Mouse (Mus musculus) forebrain, embryonic 14.5 days (tissue): Measurements from ENCODE around the gene Il2ra. TPM values are rescaled to one million over a fixed set of nuclear protein-coding genes. Genes with fewer than 3 reads are reported as not detected.
"Not testable (repeated sequence)": the region's sequence is repeated elsewhere in the genome, so short reads cannot be mapped to it uniquely, and the experiment has no call there.

Experiments used
- ATAC-seq: fragments of 200-750 bp; cut with Nextera tagmentation; 2 replicates; pipeline ENCODE4 v1.8.0; 2017; ENCODE audit warnings: mild to moderate bottlenecking, moderate library complexity
- DNase-seq: peaks from one replicate; pipeline ENCODE4 v3.0.0-alpha.2; 2015; ENCODE audit warnings: low spot score
- H3K27ac ChIP-seq: fragments of 300-500 bp; sonication (generic); 2 replicates; pipeline ENCODE4 v1.5.1; 2014; ENCODE audit warnings: low read depth, mild to moderate bottlenecking, control low read depth, low read length, moderate library complexity
- H3K27me3 ChIP-seq: fragments of 300-500 bp; sonication (generic); replicated peaks from 2 replicates; pipeline ENCODE4 v1.6.1; 2014; ENCODE audit warnings: low read length, control low read depth, mixed read lengths; ENCODE audit not compliant: control insufficient read depth, insufficient read depth
- H3K36me3 ChIP-seq: fragments of 300-500 bp; sonication (generic); 2 replicates; pipeline ENCODE4 v1.6.1; 2014; ENCODE audit warnings: low read length, control low read depth; ENCODE audit not compliant: control insufficient read depth, insufficient read depth
- H3K4me1 ChIP-seq: fragments of 300-500 bp; sonication (generic); 2 replicates; pipeline ENCODE4 v1.6.1; 2014; ENCODE audit warnings: antibody characterized with exemption, low read length, control low read depth; ENCODE audit not compliant: control insufficient read depth, insufficient read depth
- H3K4me2 ChIP-seq: fragments of 300-500 bp; sonication (generic); 2 replicates; pipeline ENCODE4 v1.6.1; 2014; ENCODE audit warnings: mild to moderate bottlenecking, control low read depth, low read length
- H3K4me3 ChIP-seq: fragments of 300-500 bp; sonication (generic); 2 replicates; pipeline ENCODE4 v1.5.1; 2014; ENCODE audit warnings: low read depth, low read length, control low read depth
- H3K9ac ChIP-seq: fragments of 300-500 bp; sonication (generic); 2 replicates; pipeline ENCODE4 v1.6.1; 2014; ENCODE audit warnings: mild to moderate bottlenecking, low read length, control low read depth, moderate library complexity
- H3K9me3 ChIP-seq: fragments of 300-500 bp; sonication (generic); replicated peaks from 2 replicates; pipeline ENCODE4 v1.6.1; 2016; ENCODE audit warnings: low read length, control low read depth, mixed read lengths; ENCODE audit not compliant: control insufficient read depth
- WGBS: fragments of 180-500 bp; shearing (Covaris S2); extraction: QIAGEN DNeasy Blood & Tissue Kit; methylation state at CpG from one replicate; pipeline ENCODE4 v1.1.7; 2014; 5-methylcytosine and 5-hydroxymethylcytosine counted together
- polyA plus RNA-seq: library from polyadenylated mRNA; unstranded; fragments of >200 nt; fragmentation: Nextera tagmentation; extraction: Ambion mirVana; gene quantifications from 2 replicates; pipeline ENCODE4 v1.2.1, GENCODE M21; 2014

Il2ra gene
- polyA plus RNA-seq, 1 experiment from 2014 or later: not detected

DNA sequence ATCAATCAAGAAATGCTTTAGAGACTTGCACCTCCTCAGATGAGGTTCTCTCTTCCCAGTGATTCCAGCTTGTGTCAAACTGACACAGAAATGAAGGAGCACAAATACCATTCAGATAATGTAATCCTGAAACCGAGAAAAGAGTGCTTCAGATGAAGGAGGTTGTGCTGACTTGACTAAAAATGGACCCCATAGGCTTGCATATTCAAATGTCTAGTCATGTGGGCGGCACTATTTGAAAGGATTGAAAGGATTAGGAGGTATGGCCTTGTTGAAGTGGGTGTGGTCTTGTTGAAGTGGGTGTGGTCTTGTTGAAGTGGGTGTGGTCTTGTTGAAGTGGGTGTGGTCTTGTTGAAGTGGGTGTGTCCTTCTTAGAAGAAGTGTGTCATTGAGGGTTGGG, 57.3 kb downstream of the Il2ra start:
- no peak for ATAC-seq
- Histone ChIP-seq H3K27me3 (no peaks in the 10 kb centered on the region), H3K9me3 (no peaks in the 10 kb centered on the region), H3K9ac (no peak overlapping the region), H3K4me1 (no peaks in the 10 kb centered on the region), H3K36me3 (no peaks in the 10 kb centered on the region), H3K27ac (no peak overlapping the region), H3K4me2 (no peak overlapping the region), H3K4me3 (no peak overlapping the region)
- WGBS: 89% methylated on average over 2 of the region's 2 CpGs
- DNase-seq: no peak

- Histone ChIP-seq H3K27ac (no peak within 1 kb of the TSS), H3K4me1 (peaks cover 9% of the 10 kb centered on the region), H3K4me3 (peak within 1 kb of the TSS; percentile 45), H3K27me3 (no peaks in the 10 kb centered on the region; the same call in 1 of the 2 replicates), H3K36me3 (no peaks in the 10 kb centered on the region), H3K4me2 (peak within 1 kb of the TSS; percentile 99), H3K9me3 (no peaks in the 10 kb centered on the region), H3K9ac (peak within 1 kb of the TSS; percentile 63)
- DNase-seq: peak; percentile 36
- WGBS: 1% methylated on average over 37 of the region's 37 CpGs
- ATAC-seq: peak; percentile 74
Observed at GRCm38 (mm10) chr2:11705201-11706025, 62.8 kb downstream of the Il2ra start, which contains the start of gene Il15ra. TSS of gene Il15ra (plus strand) at chr2:11705290.

DNA sequence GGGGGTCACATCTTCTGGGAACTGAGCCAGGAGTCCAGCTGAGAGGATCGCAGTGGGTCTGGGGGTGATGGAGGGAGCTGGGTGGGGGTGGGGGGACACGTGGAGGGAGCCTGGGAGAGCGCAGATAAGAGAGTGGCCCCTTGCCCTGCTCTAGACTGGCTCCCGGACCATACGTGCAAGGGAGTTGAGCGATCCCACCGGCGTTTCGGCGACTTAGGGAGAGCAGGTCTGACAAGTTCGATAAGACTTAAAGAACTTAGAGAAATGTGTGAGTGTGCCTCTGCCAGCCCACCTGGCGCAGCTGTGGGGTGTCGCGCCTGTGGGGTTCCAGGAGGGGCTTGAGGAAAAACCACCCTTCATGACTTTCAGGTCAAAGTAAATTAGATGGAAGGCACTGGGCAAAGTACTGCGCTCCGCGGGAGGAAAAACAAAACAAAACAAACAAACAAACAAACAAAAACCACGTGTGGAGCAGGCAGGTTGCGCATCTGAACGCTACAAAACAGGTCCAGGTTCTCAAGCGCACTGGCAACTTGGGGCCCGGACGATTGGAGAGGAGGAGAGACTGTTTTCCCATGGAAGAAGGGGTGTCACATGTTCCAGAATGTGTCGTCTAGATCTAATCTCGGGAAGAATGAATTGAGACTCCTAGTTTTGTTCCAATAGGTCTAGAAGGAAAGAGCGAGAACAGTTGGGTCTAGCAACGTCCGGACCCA, 63.6 kb downstream of the Il2ra start:
- ATAC-seq (peak; percentile 53; the same call in 1 of the 2 replicates), DNase-seq (peak; percentile 17)
- Histone ChIP-seq H3K4me3 (peak overlapping the region; percentile 45), H3K36me3 (no peaks in the 10 kb centered on the region), H3K4me1 (peaks cover 9% of the 10 kb centered on the region), H3K9ac (peak overlapping the region; percentile 63), H3K9me3 (no peaks in the 10 kb centered on the region), H3K27me3 (no peaks in the 10 kb centered on the region; the same call in 1 of the 2 replicates), H3K27ac (no peak overlapping the region), H3K4me2 (peak overlapping the region; percentile 99)
- 4% methylated on average over 28 of the region's 28 CpGs for WGBS

- peaks cover 9% of the 10 kb centered on the region for H3K4me1 ChIP-seq
- H3K27me3 ChIP-seq: no peaks in the 10 kb centered on the region; the same call in 1 of the 2 replicates
- ATAC-seq: no peak
- H3K4me2 ChIP-seq: peak overlapping the region; percentile 99
- H3K27ac ChIP-seq: no peak overlapping the region
- no peaks in the 10 kb centered on the region for H3K36me3 ChIP-seq
- DNase-seq: peak; percentile 7
- 0 out of 2 replicates have a peak overlapping the region, but pooled peaks have one; percentile 45 for H3K4me3 ChIP-seq
- H3K9me3 ChIP-seq: no peaks in the 10 kb centered on the region
- no peak overlapping the region for H3K9ac ChIP-seq
- WGBS: 39% methylated on average over 6 of the region's 6 CpGs
Observed at GRCm38 (mm10) chr2:11706746-11707065, 64.1 kb downstream of the Il2ra start.

- H3K36me3 ChIP-seq: no peaks in the 10 kb centered on the region
- 89% methylated on average over 5 of the region's 5 CpGs for WGBS
- H3K4me3 ChIP-seq: no peak overlapping the region
- H3K4me2 ChIP-seq: no peak overlapping the region
- no peak overlapping the region for H3K27ac ChIP-seq
- peaks cover 9% of the 10 kb centered on the region for H3K4me1 ChIP-seq
- H3K9ac ChIP-seq: no peak overlapping the region
- H3K9me3 ChIP-seq: no peaks in the 10 kb centered on the region
- ATAC-seq (no peak), DNase-seq (no peak)
- no peaks in the 10 kb centered on the region; the same call in 1 of the 2 replicates for H3K27me3 ChIP-seq
Observed at GRCm38 (mm10) chr2:11708538-11708937, 65.9 kb downstream of the Il2ra start.

- H3K4me3 ChIP-seq, ATAC-seq, H3K9me3 ChIP-seq, H3K27ac ChIP-seq, H3K4me2 ChIP-seq, H3K9ac ChIP-seq, H3K27me3 ChIP-seq, H3K4me1 ChIP-seq, H3K36me3 ChIP-seq: not testable (repeated sequence)
- DNase-seq: peak; percentile 46
- WGBS: 56% methylated on average over 4 of the region's 4 CpGs
Observed at GRCm38 (mm10) chr2:11710101-11710500, 67.5 kb downstream of the Il2ra start.

DNA sequence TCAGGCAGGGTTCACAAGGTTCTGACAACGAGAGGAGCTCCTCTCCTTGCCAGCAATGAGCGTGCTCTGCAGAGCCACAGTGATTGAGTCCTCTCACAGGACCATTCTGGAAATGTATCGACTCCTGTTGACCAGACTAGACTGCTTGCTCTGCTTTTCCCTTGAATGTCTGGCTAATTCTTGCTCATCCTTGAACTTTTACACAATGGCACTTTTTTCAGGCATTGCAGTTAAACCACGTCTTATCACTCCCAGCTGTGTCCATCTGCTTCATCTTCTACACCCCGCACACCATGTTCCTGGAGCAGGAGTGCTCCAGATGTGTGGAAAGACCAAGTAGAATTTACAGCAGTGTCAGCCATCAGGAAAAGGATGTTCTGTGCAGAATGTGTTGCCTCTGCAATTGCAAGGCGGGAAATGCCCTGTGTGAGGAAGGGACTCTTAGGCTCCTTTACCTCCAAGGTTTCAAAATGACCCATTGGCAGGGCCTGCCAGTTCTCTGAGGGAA, 69.9 kb downstream of the Il2ra start:
- no peak for DNase-seq
- no peak overlapping the region for H3K4me2 ChIP-seq
- no peak overlapping the region for H3K9ac ChIP-seq
- WGBS: 91% methylated on average over 6 of the region's 6 CpGs
- H3K4me1 ChIP-seq: no peaks in the 10 kb centered on the region
- no peak overlapping the region for H3K27ac ChIP-seq
- no peaks in the 10 kb centered on the region for H3K27me3 ChIP-seq
- no peaks in the 10 kb centered on the region for H3K36me3 ChIP-seq
- no peak overlapping the region for H3K4me3 ChIP-seq
- no peaks in the 10 kb centered on the region for H3K9me3 ChIP-seq
- no peak for ATAC-seq

GRCm38 (mm10) chr2:11713021-11713420, 70.4 kb downstream of the Il2ra start:
- H3K4me3 ChIP-seq: no peak overlapping the region
- WGBS: 72% methylated on average over 3 of the region's 3 CpGs
- no peak overlapping the region for H3K4me2 ChIP-seq
- H3K36me3 ChIP-seq: no peaks in the 10 kb centered on the region
- no peak for ATAC-seq
- no peaks in the 10 kb centered on the region for H3K4me1 ChIP-seq
- H3K27me3 ChIP-seq: no peaks in the 10 kb centered on the region
- DNase-seq: no peak
- no peak overlapping the region for H3K27ac ChIP-seq
- H3K9ac ChIP-seq: no peak overlapping the region
- no peaks in the 10 kb centered on the region for H3K9me3 ChIP-seq
